Mouse (Mus musculus): ENCODE measurements around the gene Prdm11.
A peak's percentile ranks its signal among the peaks of the same experiment; 100 is the strongest.

Prdm11 gene

GRCm38 (mm10) chr2:92958640-92959039, 87.3 kb downstream of the Prdm11 start:
- DNase-seq: no peak

- no peak for DNase-seq
Observed at GRCm38 (mm10) chr2:92956943-92957342, 89.0 kb downstream of the Prdm11 start.

DNA sequence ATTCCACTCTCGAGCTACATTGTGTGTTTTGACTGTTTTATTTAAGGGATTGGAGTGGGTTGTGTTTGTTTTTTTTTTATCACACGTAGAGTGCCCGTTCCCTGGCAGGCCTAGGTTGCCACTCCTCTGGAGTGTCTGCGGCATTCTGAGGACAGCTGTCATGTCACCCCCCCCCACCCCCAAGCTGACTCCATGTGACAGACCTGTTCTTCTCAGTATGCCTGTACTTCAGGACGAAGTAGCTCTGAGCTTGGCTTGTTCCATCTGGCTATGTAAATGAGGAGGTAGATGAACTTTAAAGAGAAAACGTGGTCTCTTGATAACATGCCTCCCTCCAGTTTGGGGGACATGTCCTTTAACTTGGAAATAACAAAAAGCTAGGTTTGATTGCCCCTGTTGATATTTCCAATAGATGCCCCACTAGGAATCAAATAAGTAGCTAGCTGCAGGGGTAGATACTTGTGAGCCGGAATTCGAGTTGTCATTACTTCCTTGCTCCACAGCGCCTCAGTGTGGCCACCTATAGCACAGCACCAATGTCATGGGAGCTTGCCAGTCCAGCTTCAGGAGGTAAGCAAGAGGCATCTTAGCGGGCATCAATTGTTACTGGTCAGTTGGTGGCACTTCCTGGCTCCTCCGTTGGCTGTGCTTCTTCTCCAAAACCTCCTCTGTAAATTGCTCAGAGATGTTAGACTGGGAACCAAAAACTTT, 91.4 kb downstream of the Prdm11 start:
- DNase-seq: peak; percentile 89

DNA sequence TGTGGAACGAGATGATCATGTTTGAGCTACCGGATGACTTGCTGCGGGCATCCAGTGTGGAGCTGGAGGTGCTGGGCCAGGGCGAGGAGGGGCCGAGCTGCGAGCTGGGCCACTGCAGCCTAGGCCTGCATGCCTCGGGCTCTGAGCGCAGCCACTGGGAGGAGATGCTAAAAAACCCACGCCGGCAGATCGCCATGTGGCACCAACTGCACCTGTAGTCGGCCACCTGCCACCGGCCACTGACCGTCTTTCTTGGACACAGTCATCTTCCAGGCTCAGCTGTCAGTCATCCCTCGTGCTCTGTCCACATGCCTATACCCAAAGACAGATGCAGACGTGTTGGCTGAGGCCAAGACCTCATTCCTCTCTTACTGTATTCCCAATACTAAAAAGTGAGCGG, 92.5 kb downstream of the Prdm11 start:
- no peak for DNase-seq

GRCm38 (mm10) chr2:92949518-92949917, 96.4 kb downstream of the Prdm11 start:
- DNase-seq: no peak

GRCm38 (mm10) chr2:92948699-92949300, 97.2 kb downstream of the Prdm11 start:
- no peak for DNase-seq

DNA sequence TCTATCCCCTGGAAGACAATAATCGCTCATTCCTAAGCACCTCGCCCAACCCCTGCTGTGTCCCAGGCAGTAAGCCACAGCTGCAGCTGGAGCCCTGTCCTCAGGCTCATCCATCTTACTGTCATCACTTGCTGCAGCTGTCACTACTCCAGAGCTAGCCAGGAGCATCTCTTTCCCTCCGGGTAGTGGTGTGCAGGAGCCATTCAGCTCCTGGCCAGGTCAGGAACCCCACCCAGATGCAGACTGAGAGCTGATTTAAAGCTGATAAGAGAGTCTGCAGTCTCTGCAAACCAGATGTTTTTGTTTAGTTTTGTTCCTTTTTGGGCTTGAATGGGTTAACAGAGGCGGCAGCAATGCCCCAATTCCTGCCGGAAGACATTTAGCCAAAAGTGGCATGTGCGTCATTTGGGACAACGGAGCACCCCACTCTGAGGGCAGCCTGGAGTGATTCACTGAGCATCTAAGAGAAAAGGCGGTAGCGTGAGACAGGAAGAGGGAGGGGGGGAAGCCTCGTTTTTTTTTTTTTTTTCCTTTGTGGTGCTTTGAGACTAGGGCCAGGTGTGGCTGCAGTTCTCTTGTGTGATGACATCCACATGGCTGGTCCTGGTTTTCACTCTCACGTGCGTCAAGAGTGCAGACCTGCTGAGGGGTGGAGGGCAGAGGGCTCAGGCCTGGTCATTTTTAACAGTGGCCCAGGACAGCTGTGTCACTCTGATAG, 97.8 kb downstream of the Prdm11 start:
- DNase-seq: peak; percentile 75

GRCm38 (mm10) chr2:92945824-92946598, 100.0 kb downstream of the Prdm11 start:
- peak; percentile 87 for DNase-seq

GRCm38 (mm10) chr2:92945125-92945746, 100.7 kb downstream of the Prdm11 start:
- no peak for DNase-seq

- no peak for DNase-seq
Observed at GRCm38 (mm10) chr2:92944356-92944755, 101.6 kb downstream of the Prdm11 start.

DNA sequence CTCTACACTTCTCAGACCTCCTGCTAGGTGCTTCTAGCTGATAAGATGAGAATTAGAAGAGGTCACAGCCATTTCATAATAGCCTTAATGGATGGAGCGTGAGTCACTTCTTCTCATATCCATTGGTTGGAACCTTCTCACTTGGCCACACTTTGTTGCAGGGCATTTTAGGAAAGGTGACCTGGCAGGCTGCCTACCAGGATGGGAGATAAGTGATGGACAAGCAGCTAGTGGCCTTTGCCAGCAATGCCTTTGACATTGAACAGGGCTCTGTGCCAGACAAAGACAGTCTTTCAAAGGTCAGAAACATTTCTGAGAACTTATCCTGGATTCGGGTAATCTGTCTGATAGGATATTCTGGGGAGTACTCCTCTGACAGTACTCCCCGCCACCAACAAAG, 102.6 kb downstream of the Prdm11 start:
- DNase-seq: no peak

DNA sequence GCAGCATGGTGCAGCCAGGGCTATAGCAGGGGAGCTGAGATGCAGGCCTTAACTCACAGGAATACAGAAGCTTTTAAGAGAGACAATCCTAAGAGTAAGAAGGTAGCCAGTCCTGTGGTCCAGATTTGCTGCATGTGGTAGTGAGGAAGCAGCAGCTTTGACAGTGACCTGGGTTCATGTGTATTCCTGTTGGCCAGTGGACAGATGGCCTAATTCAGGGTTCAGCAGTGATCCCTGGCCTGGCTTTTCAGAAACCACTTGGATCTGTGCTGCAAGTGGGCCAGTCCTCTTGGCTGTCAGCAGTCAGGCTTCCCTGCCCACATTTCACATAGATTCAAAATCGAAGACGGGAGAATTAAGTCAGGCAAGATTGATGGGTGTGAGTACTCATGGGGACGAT, 104.5 kb downstream of the Prdm11 start:
- DNase-seq: no peak

- DNase-seq: no peak
Observed at GRCm38 (mm10) chr2:92940963-92941362, 105.0 kb downstream of the Prdm11 start.

GRCm38 (mm10) chr2:92938827-92939226, 107.1 kb downstream of the Prdm11 start:
- no peak for DNase-seq

GRCm38 (mm10) chr2:92938063-92938462, 107.9 kb downstream of the Prdm11 start:
- no peak for DNase-seq

- no peak for DNase-seq
Observed at GRCm38 (mm10) chr2:92935483-92935882, 110.5 kb downstream of the Prdm11 start.

- DNase-seq: no peak
Observed at GRCm38 (mm10) chr2:92934312-92934982, 111.5 kb downstream of the Prdm11 start.

DNA sequence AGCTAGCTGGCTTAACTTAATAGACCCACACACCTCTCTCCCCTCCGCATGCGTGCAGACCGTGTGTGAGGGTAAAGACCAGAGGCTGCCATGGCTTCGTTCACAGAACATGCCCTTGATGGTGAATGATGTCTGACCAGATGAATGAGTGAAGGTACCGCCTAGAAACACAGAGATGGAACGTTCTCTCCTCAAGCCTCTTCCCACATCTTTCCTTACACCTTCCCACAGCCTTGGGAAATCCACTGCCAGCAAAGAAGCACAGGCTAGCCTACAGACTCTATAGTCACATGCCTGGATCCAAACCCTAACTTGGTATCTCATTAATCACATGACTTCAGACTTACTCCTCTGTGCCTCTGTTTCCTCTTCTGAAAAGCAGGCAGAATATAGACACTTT, 112.6 kb downstream of the Prdm11 start:
- no peak for DNase-seq

- peak; percentile 75 for DNase-seq
Observed at GRCm38 (mm10) chr2:92931061-92931460, 114.9 kb downstream of the Prdm11 start.

DNA sequence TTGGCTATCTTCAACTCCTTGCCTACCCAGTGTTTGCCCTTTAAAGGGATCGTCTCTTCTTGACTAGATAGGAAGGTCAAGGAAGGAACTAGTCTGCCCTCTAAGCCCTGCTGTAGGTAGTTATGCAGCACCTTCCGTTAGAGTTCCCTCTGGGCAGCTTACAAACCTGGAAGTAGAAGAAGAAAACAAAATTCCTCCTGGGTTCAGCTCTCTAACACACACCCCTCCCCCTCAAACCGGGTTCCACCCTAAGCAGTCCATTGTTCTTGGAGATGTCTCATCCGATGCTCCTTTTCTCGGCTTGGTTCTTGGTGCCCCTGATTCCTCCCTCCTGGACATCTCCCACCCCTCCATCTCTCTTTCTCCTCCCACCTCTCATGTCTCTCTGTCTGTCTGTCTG, 116.3 kb downstream of the Prdm11 start:
- DNase-seq: no peak

DNA sequence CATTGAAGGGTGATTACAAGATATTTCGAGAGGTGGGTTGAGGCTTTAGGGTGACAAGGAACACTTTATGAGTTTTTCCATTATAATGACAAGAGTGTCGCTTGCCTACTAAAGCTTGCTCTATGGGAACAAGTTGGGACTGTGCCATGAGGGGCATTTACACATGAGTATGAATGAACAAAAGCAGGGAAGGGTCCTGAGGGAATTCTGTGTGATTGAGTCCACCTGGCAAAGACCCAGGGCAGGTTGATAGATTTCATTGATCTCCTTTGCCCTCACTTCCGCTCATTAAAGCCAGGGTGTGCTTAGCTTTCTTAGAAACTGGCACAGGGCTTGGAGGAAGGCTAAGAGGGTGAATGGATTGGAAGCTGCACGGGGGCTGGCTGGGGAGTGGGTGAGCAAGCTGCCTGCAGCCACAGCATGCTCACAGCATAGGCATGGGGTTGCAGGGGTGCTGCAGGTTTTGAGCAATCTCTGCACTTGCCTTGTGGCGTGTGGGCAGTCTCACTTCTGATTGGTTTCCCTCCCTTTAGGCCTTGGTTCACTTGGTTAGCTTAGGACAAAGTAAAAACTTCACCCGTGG, 121.2 kb downstream of the Prdm11 start:
- DNase-seq: no peak

DNA sequence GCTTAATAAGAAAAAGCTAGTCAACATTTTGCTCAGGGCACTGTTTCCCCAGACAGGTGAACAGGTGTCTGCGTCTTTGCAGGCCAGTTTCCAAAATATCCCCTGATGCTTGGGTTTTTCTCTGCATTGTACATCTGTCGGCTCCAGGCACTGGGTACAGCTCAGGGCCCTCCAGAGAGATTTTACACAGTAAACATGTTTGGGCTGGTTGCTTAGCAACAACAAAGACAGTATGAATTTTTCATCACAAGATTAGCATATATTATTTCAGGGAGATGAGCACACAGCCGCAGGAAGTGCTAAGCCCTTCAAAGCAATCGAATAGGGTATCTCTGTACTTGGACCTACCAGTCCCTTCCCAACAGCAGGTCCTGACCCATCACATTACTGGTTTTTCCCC, 125.3 kb downstream of the Prdm11 start:
- no peak for DNase-seq

All from thymus, postnatal 14 days (tissue).